Mouse (Mus musculus) cerebellum, adult 11-12 months (tissue): ENCODE measurements around the gene Rab1b.

Experiments used
- DNase-seq: peaks from one replicate; pipeline ENCODE4 v3.0.0; 2022

Gene Rab1b

GRCm38 (mm10) chr19:5097521-5098362 is 9.1 kb downstream of the Rab1b start:
- peak; percentile 37 for DNase-seq

GRCm38 (mm10) chr19:5095887-5096474 is 10.9 kb downstream of the Rab1b start:
- DNase-seq: peak; percentile 66

GRCm38 (mm10) chr19:5094746-5095417 is 12.0 kb downstream of the Rab1b start:
- DNase-seq: peak; percentile 28

- DNase-seq: peak; percentile 93
Observed at GRCm38 (mm10) chr19:5094243-5094632, 12.6 kb downstream of the Rab1b start.

GRCm38 (mm10) chr19:5093481-5094242 is 13.2 kb downstream of the Rab1b start:
- DNase-seq: peak; percentile 74

GRCm38 (mm10) chr19:5092083-5092482 is 14.8 kb downstream of the Rab1b start:
- peak; percentile 57 for DNase-seq

- peak; percentile 62 for DNase-seq
Observed at GRCm38 (mm10) chr19:5089324-5089723, 17.5 kb downstream of the Rab1b start.

GRCm38 (mm10) chr19:5087884-5088728 is 18.8 kb downstream of the Rab1b start, which contains the start of gene Yif1a:
Gene Yif1a, plus strand, starts transcription at chr19:5088538.
- DNase-seq: peak; percentile 98

GRCm38 (mm10) chr19:5086533-5086932 is 20.3 kb downstream of the Rab1b start:
- DNase-seq: peak; percentile 29

- peak; percentile 82 for DNase-seq
Observed at GRCm38 (mm10) chr19:5085145-5085863, 21.6 kb downstream of the Rab1b start, which contains the start of gene Tmem151a. Gene Tmem151a, minus strand, starts transcription at chr19:5085531.

GRCm38 (mm10) chr19:5084834-5085144 is 22.1 kb downstream of the Rab1b start:
- DNase-seq: no peak

GRCm38 (mm10) chr19:5083961-5084833 is 22.7 kb downstream of the Rab1b start:
- peak; percentile 58 for DNase-seq

- no peak for DNase-seq
Observed at GRCm38 (mm10) chr19:5082596-5082995, 24.3 kb downstream of the Rab1b start.

GRCm38 (mm10) chr19:5082005-5082404 is 24.9 kb downstream of the Rab1b start:
- DNase-seq: peak; percentile 59

GRCm38 (mm10) chr19:5079279-5079678 is 27.6 kb downstream of the Rab1b start:
- DNase-seq: no peak

- DNase-seq: no peak
Observed at GRCm38 (mm10) chr19:5073518-5073917, 33.4 kb downstream of the Rab1b start.

- DNase-seq: peak; percentile 46
Observed at GRCm38 (mm10) chr19:5073028-5073427, 33.8 kb downstream of the Rab1b start.

- DNase-seq: peak; percentile 27
Observed at GRCm38 (mm10) chr19:5072389-5073019, 34.4 kb downstream of the Rab1b start.

GRCm38 (mm10) chr19:5071545-5072369 is 35.1 kb downstream of the Rab1b start:
- DNase-seq: peak; percentile 68
